Mouse (Mus musculus) MEL (cell line): ENCODE data around the gene Fam107b. TPM values are rescaled to one million over a fixed set of nuclear protein-coding genes. Genes with fewer than 3 reads are reported as not detected.

Experiments used
- DNase-seq: peaks from one replicate; pipeline ENCODE4 v3.0.0; 2011; ENCODE audit warnings: low read depth, low spot score
- H3K27ac ChIP-seq: 2 replicates; pipeline ENCODE4 v1.5.1; 2012; ENCODE audit warnings: low read depth, mild to moderate bottlenecking, control low read depth, low read length, moderate library complexity; ENCODE audit not compliant: control insufficient read depth
- H3K27me3 ChIP-seq, 2 experiments: fragments of 150-350 bp in 1 of 2; sonication (generic) in 1 of 2; 2 replicates each; pipeline ENCODE4 v1.6.1; 2012; ENCODE audit warnings: low read length in 2 of 2, mild to moderate bottlenecking in 2 of 2, improper control_type of control experiment in 1 of 2, moderate library complexity in 1 of 2; ENCODE audit not compliant: insufficient read depth in 2 of 2, control insufficient read depth in 1 of 2
- H3K36me3 ChIP-seq, 2 experiments: 2 replicates each; pipeline ENCODE4 v1.6.1; 2012 to 2014; ENCODE audit warnings: low read length in 2 of 2, improper control_type of control experiment in 1 of 2, inconsistent platforms in 1 of 2, mild to moderate bottlenecking in 1 of 2; ENCODE audit not compliant: insufficient read depth in 2 of 2, control insufficient read depth in 1 of 2
- H3K4me1 ChIP-seq, 2 experiments: fragments of 150-350 bp in 1 of 2; sonication (generic) in 1 of 2; 2 replicates each; pipeline ENCODE4 v1.6.1; 2012; ENCODE audit warnings: low read length in 2 of 2, improper control_type of control experiment in 1 of 2, mild to moderate bottlenecking in 1 of 2; ENCODE audit not compliant: insufficient read depth in 2 of 2, control insufficient read depth in 1 of 2
- H3K4me3 ChIP-seq, 2 experiments: fragments of 150-350 bp in 1 of 2; sonication (generic) in 1 of 2; 2 replicates each; pipeline ENCODE4 v1.5.1; 2012; ENCODE audit warnings: low read depth in 2 of 2, low read length in 2 of 2, mild to moderate bottlenecking in 2 of 2, moderate library complexity in 2 of 2, control low read depth in 1 of 2, improper control_type of control experiment in 1 of 2; ENCODE audit not compliant: control insufficient read depth in 1 of 2, insufficient read depth in 1 of 2
- H3K79me2 ChIP-seq: 2 replicates; pipeline ENCODE4 v1.6.1; 2012; ENCODE audit warnings: mild to moderate bottlenecking, low read length, moderate library complexity; ENCODE audit not compliant: control insufficient read depth, poor library complexity, insufficient read depth
- H3K9ac ChIP-seq: 2 replicates; pipeline ENCODE4 v1.6.1; 2012; ENCODE audit warnings: low read depth, mild to moderate bottlenecking, control low read depth, low read length, moderate library complexity; ENCODE audit not compliant: control insufficient read depth, poor library complexity, severe bottlenecking
- H3K9me3 ChIP-seq: fragments of 150-350 bp; sonication (generic); replicated peaks from 2 replicates; pipeline ENCODE4 v1.6.1; 2012; ENCODE audit warnings: mild to moderate bottlenecking, low read length, improper control_type of control experiment, moderate library complexity; ENCODE audit not compliant: insufficient read depth
- BHLHE40 ChIP-seq: IDR thresholded peaks from 2 replicates; pipeline ENCODE4 v1.6.1; 2012; ENCODE audit warnings: low read depth, mild to moderate bottlenecking, inconsistent platforms, low read length, improper control_type of control experiment, borderline replicate concordance
- CHD2 ChIP-seq: IDR thresholded peaks from 2 replicates; pipeline ENCODE4 v1.6.1; 2011; ENCODE audit warnings: low read length, improper control_type of control experiment
- CTCF ChIP-seq, 3 experiments: IDR thresholded peaks in 2 of 3; conservative IDR thresholded peaks in 1 of 3; 2 replicates each; pipeline ENCODE4 v1.5.1; 2011 to 2012; ENCODE audit warnings: low read length in 3 of 3, low read depth in 2 of 3, mild to moderate bottlenecking in 2 of 3, improper control_type of control experiment in 1 of 3, inconsistent platforms in 1 of 3, mixed read lengths in 1 of 3, moderate library complexity in 1 of 3; ENCODE audit not compliant: control insufficient read depth in 1 of 3, insufficient read depth in 1 of 3, poor library complexity in 1 of 3, severe bottlenecking in 1 of 3
- EP300 ChIP-seq, 2 experiments: IDR thresholded peaks; 2 replicates each; pipeline ENCODE4 v1.6.1; 2011; ENCODE audit warnings: improper control_type of control experiment in 2 of 2, low read length in 2 of 2, low read depth in 1 of 2, mild to moderate bottlenecking in 1 of 2
- HCFC1 ChIP-seq: IDR thresholded peaks from 2 replicates; pipeline ENCODE4 v1.6.1; 2012; ENCODE audit warnings: low read depth, mild to moderate bottlenecking, inconsistent platforms, low read length, improper control_type of control experiment, moderate library complexity
- JUND ChIP-seq: IDR thresholded peaks from 2 replicates; pipeline ENCODE4 v1.6.1; 2011; ENCODE audit warnings: low read depth, mild to moderate bottlenecking, improper control_type of control experiment, low read length
- KAT2A ChIP-seq: conservative IDR thresholded peaks from 2 replicates; pipeline ENCODE4 v1.6.1; 2012; ENCODE audit warnings: low read depth, low read length, improper control_type of control experiment, inconsistent platforms
- MAZ ChIP-seq: IDR thresholded peaks from 2 replicates; pipeline ENCODE4 v1.6.1; 2012; ENCODE audit warnings: low read depth, mild to moderate bottlenecking, inconsistent platforms, low read length, improper control_type of control experiment
- MXI1 ChIP-seq: IDR thresholded peaks from 2 replicates; pipeline ENCODE4 v1.6.1; 2011; ENCODE audit warnings: mild to moderate bottlenecking, low read depth, low read length, improper control_type of control experiment
- MYB ChIP-seq: IDR thresholded peaks from 2 replicates; pipeline ENCODE4 v1.6.1; 2011; ENCODE audit warnings: mild to moderate bottlenecking, low read depth, low read length, improper control_type of control experiment
- MYC ChIP-seq: IDR thresholded peaks from 2 replicates; pipeline ENCODE4 v1.6.1; 2011; ENCODE audit warnings: low read depth, mild to moderate bottlenecking, low read length, improper control_type of control experiment, moderate library complexity
- NELFE ChIP-seq: IDR thresholded peaks from 2 replicates; pipeline ENCODE4 v1.6.1; 2011; ENCODE audit warnings: low read depth, low read length, improper control_type of control experiment
- POLR2A ChIP-seq, 2 experiments: IDR thresholded peaks; 2 replicates each; pipeline ENCODE4 v1.6.1; 2011 to 2012; ENCODE audit warnings: low read length in 2 of 2, mild to moderate bottlenecking in 2 of 2, control low read depth in 1 of 2, improper control_type of control experiment in 1 of 2, low read depth in 1 of 2, moderate library complexity in 1 of 2; ENCODE audit not compliant: control insufficient read depth in 1 of 2, insufficient read depth in 1 of 2, poor library complexity in 1 of 2
- POLR2AphosphoS5 ChIP-seq: IDR thresholded peaks from 2 replicates; pipeline ENCODE4 v1.6.1; 2012; ENCODE audit warnings: low read depth, borderline replicate concordance, mild to moderate bottlenecking, inconsistent platforms, low read length, moderate library complexity, mixed read lengths
- RAD21 ChIP-seq: IDR thresholded peaks from 2 replicates; pipeline ENCODE4 v1.6.1; 2011; ENCODE audit warnings: mild to moderate bottlenecking, low read depth, low read length, improper control_type of control experiment
- SIN3A ChIP-seq: IDR thresholded peaks from 2 replicates; pipeline ENCODE4 v1.6.1; 2012; ENCODE audit warnings: low read length, improper control_type of control experiment, inconsistent platforms
- SMC3 ChIP-seq: IDR thresholded peaks from 2 replicates; pipeline ENCODE4 v1.6.1; 2011; ENCODE audit warnings: low read depth, low read length, improper control_type of control experiment
- TCF12 ChIP-seq: IDR thresholded peaks from 2 replicates; pipeline ENCODE4 v1.6.1; 2014; ENCODE audit warnings: low read depth, mild to moderate bottlenecking, inconsistent platforms, low read length, improper control_type of control experiment, moderate library complexity
- USF1 ChIP-seq: IDR thresholded peaks from 2 replicates; pipeline ENCODE4 v1.6.1; 2014; ENCODE audit warnings: low read depth, mild to moderate bottlenecking, inconsistent platforms, low read length, improper control_type of control experiment, moderate library complexity
- ZC3H11A ChIP-seq: IDR thresholded peaks from 2 replicates; pipeline ENCODE4 v1.6.1; 2012; ENCODE audit warnings: low read depth, mild to moderate bottlenecking, inconsistent platforms, low read length, improper control_type of control experiment
- ZMIZ1 ChIP-seq: IDR thresholded peaks from 2 replicates; pipeline ENCODE4 v1.6.1; 2012; ENCODE audit warnings: low read depth, mild to moderate bottlenecking, inconsistent platforms, low read length, improper control_type of control experiment, moderate library complexity
- ZNF384 ChIP-seq: IDR thresholded peaks from 2 replicates; pipeline ENCODE4 v1.6.1; 2012; ENCODE audit warnings: low read depth, mild to moderate bottlenecking, inconsistent platforms, low read length, improper control_type of control experiment
- polyA plus RNA-seq, 2 experiments: library from polyadenylated mRNA; stranded (reverse) in 1 of 2; unstranded in 1 of 2; fragments of >175 nt in 1 of 2; fragments of >200 nt in 1 of 2; gene quantifications; 2 replicates each; pipeline versions ENCODE4 v1.2.1 to v1.2.4; 2012; ENCODE audit warnings: low replicate concordance in 2 of 2, low read depth in 1 of 2; ENCODE audit not compliant: insufficient read length in 2 of 2, insufficient read depth in 1 of 2, missing spikeins in 1 of 2
- total RNA-seq: library from RNA; depleted of rRNA; stranded (reverse); fragments of 300-350 nt; gene quantifications from 2 replicates; pipeline ENCODE4 v1.2.3, GENCODE M21; 2012

Gene Fam107b
- total and polyA plus RNA-seq, 3 experiments = 10.0 to 15.5 TPM; not detected in 1

GRCm38 (mm10) chr2:3546588-3546987 lies 23.7 kb upstream of the Fam107b start:
- no peaks in the 10 kb centered on the region for H3K27me3 ChIP-seq
- no peaks in the 10 kb centered on the region for H3K9me3 ChIP-seq
- peak; percentile 85 for TF ChIP-seq ZC3H11A
- no peak for TF ChIP-seq EP300 (IDR thresholded peaks at IDR 0.05; ENCODE audit: low read depth in 1 of 2, low read length in 2 of 2)
- TF ChIP-seq MYB = no peak
- TF ChIP-seq CTCF (IDR thresholded peaks at IDR 0.05 in 2 of 3, conservative IDR thresholded peaks at IDR 0.05 in 1 of 3; ENCODE audit: control insufficient read depth in 1 of 3, insufficient read depth in 1 of 3, low read depth in 2 of 3, low read length in 3 of 3, poor library complexity in 1 of 3, severe bottlenecking in 1 of 3) = peak; percentile 77 to 93 (median 92)
- TF ChIP-seq TCF12 = no peak
- TF ChIP-seq POLR2A (IDR thresholded peaks at IDR 0.05; ENCODE audit: control insufficient read depth in 1 of 2, insufficient read depth in 1 of 2, low read depth in 1 of 2, low read length in 2 of 2, poor library complexity in 1 of 2) = no peak
- no peak for TF ChIP-seq ZNF384
- TF ChIP-seq MXI1 = no peak
- TF ChIP-seq NELFE = no peak
- TF ChIP-seq CHD2 = no peak
- TF ChIP-seq JUND = no peak
- peak; percentile 78 for TF ChIP-seq RAD21
- no peak for TF ChIP-seq KAT2A
- no peak for TF ChIP-seq HCFC1
- no peak for TF ChIP-seq POLR2AphosphoS5
- TF ChIP-seq MAZ = no peak
- no peak for TF ChIP-seq MYC
- TF ChIP-seq USF1 = no peak
- peak; percentile 99 for TF ChIP-seq SMC3
- no peak for TF ChIP-seq BHLHE40
- TF ChIP-seq, all 39 proteins: peak for 4
- DNase-seq = peak; percentile 73
- H3K36me3 ChIP-seq = peaks cover 0 to 6% of the 10 kb centered on the region in 2 experiments; a peak in 2 of 4 replicates
- H3K27ac ChIP-seq = no peak overlapping the region
- H3K79me2 ChIP-seq = no peaks in the 10 kb centered on the region
- no peak overlapping the region for H3K4me3 ChIP-seq
- peaks cover 0 to 3% of the 10 kb centered on the region in 2 experiments; a peak in 2 of 4 replicates for H3K4me1 ChIP-seq
- no peak overlapping the region for H3K9ac ChIP-seq

DNA sequence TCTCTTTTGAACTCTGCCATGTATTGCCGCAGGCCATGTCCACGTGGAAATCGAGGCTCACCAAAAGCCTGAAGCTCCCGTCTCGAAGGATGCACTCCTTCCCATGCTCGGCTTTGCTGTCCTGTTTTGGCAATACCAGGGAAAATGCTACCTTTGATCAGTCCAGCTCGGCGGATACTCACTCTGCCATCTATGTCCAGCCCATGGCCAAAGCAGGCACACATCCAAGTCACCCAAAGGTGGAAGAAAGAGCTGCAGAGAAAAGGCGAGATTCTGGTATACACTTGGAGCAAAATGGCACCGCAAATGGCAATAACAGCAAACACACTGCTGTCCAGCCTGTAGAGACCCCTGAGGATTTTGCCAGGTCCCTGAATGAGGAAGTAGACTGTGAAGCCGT lies 318 bp downstream of the Fam107b start:
- DNase-seq = no peak
- no peaks in the 10 kb centered on the region for H3K9me3 ChIP-seq
- H3K4me1 ChIP-seq = no peaks in the 10 kb centered on the region
- H3K27ac ChIP-seq = no peak overlapping the region
- H3K9ac ChIP-seq = no peak overlapping the region
- TF ChIP-seq TCF12 (no peak), HCFC1 (no peak), ZMIZ1 (no peak), USF1 (no peak), CHD2 (no peak), MYB (no peak), SIN3A (no peak), MYC (no peak)
- H3K36me3 ChIP-seq = no peaks in the 10 kb centered on the region
- no peak overlapping the region for H3K4me3 ChIP-seq
- H3K27me3 ChIP-seq = peaks cover 0 to 2% of the 10 kb centered on the region in 2 experiments; a peak in 1 of 4 replicates
- H3K79me2 ChIP-seq = no peaks in the 10 kb centered on the region
